Mouse (Mus musculus) spleen, adult 2 months (tissue): ENCODE measurements at regions not wholly inside any gene's neighbourhood (a gene's known extent, or its start where the extent isn't known, plus 50 kb on each side); places are given as distances from the start of the nearest gene placed in this dataset.

Experiments
- CTCF ChIP-seq: fragments of 200-500 bp; IDR thresholded peaks from 2 replicates; pipeline ENCODE4 v1.5.1; 2011; ENCODE audit warnings: mild to moderate bottlenecking, inconsistent platforms; ENCODE audit not compliant: insufficient read depth, insufficient read length, insufficient replicate concordance; ENCODE audit errors: extremely low read depth
- POLR2A ChIP-seq: fragments of 200-500 bp; IDR thresholded peaks from 2 replicates; pipeline ENCODE4 v1.6.1; 2011; ENCODE audit warnings: low read depth, low read length, inconsistent platforms

DNA sequence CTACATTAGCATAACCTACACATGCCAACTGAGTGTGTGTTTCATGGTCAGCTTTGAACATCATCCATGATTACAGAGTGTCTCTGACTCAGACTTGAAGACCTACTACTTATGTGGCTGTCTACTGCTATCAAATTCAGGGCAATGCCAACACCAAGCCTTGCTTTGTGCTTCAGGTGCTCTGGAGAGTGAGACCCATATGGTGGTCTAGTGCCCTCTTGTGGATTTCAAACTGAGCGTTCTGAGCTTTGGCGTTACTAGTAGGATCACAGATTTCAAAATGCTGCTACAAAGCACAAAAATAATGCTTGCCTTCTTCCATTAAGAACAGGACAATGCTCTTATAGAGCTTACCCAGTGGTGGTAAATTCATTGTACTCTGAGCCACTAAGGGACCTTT is 258.8 kb upstream of the Tnp1 start:
- no peak for TF ChIP-seq CTCF
- TF ChIP-seq POLR2A, result no peak
